Mouse (Mus musculus): ENCODE measurements around the gene Irak3. TPM values are rescaled to one million over a fixed set of nuclear protein-coding genes. Genes with fewer than 3 reads are reported as not detected.

Irak3 gene
- total and polyA plus RNA-seq, 3 experiments, result 0.01 to 0.16 TPM; not detected in 1

- Histone ChIP-seq H3K4me1 (ENCODE audit: insufficient read depth, low read depth, low read length) (peaks cover 30% of the 10 kb centered on the region), H3K36me3 (replicated peaks) (peaks cover 4% of the 10 kb centered on the region), H3K27me3 (ENCODE audit: insufficient read depth, low read length) (no peaks in the 10 kb centered on the region), H3K4me3 (ENCODE audit: low read depth, low read length) (no peak overlapping the region), H3K9me3 (replicated peaks) (no peaks in the 10 kb centered on the region; the same call in 1 of the 2 replicates)
- TF ChIP-seq CTCF (IDR thresholded peaks at IDR 0.05; ENCODE audit: low read depth, low read length), result no peak
- TF ChIP-seq TAL1 (conservative IDR thresholded peaks at IDR 0.05; ENCODE audit: low read depth, low read length), result peak; percentile 30
- DNase-seq (ENCODE audit: low spot score) (no peak), ATAC-seq (ENCODE audit: extremely low read depth, insufficient number of reproducible peaks, low FRiP score, poor library complexity, severe bottlenecking) (peak; percentile 67)
These were observed 19.0 kb downstream of the Irak3 start for GRCm38 (mm10) chr10:120182887-120183286.

- H3K4me3 ChIP-seq (ENCODE audit: low read depth, low read length), result no peak overlapping the region
- TF ChIP-seq GATA1 (IDR thresholded peaks at IDR 0.05; ENCODE audit: borderline replicate concordance, low read length), result no peak
- TF ChIP-seq POLR2AphosphoS5 (IDR thresholded peaks at IDR 0.05; ENCODE audit: insufficient replicate concordance, low read depth, low read length), result no peak
- no peak for TF ChIP-seq TAL1 (conservative IDR thresholded peaks at IDR 0.05; ENCODE audit: low read depth, low read length)
- TF ChIP-seq GATA2 (IDR thresholded peaks at IDR 0.05; ENCODE audit: borderline replicate concordance, low read depth, low read length), result no peak
- TF ChIP-seq CTCF (IDR thresholded peaks at IDR 0.05; ENCODE audit: low read depth, low read length), result no peak
- no peak for ATAC-seq (ENCODE audit: extremely low read depth, insufficient number of reproducible peaks, low FRiP score, poor library complexity, severe bottlenecking)
- H3K9me3 ChIP-seq (replicated peaks), result peaks cover 3% of the 10 kb centered on the region; the same call in 1 of the 2 replicates
- H3K36me3 ChIP-seq (replicated peaks), result peaks cover 38% of the 10 kb centered on the region
- peaks cover 27% of the 10 kb centered on the region for H3K4me1 ChIP-seq (ENCODE audit: insufficient read depth, low read depth, low read length)
- no peak for DNase-seq (ENCODE audit: low spot score)
- no peaks in the 10 kb centered on the region for H3K27me3 ChIP-seq (ENCODE audit: insufficient read depth, low read length)
These were observed 27.7 kb downstream of the Irak3 start for GRCm38 (mm10) chr10:120174192-120174705.

DNA sequence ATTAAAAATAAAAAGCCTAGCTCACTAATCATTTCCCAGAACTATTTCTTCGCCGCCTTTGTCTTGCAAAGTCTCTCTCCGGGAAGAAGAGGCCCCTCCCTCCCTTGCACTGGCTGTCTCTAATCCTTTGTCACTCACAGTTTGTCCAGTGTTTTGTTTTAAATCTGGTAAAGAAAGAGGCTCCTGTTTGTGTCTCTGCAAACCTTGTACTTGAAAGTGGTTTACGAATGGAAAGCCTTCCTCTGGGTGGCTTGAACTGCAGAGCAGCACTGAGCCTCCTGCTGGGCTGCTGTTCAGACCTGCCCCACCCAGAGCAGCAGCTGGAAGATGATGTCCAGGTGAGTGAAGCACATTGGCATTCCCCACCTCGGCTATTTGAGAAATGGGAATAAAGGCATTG lies 30.6 kb downstream of the Irak3 start:
- H3K9me3 ChIP-seq (replicated peaks), result peaks cover 3% of the 10 kb centered on the region; the same call in 1 of the 2 replicates
- H3K4me3 ChIP-seq (ENCODE audit: low read depth, low read length), result no peak overlapping the region
- TF ChIP-seq TAL1 (conservative IDR thresholded peaks at IDR 0.05; ENCODE audit: low read depth, low read length), result no peak
- no peak for TF ChIP-seq POLR2AphosphoS5 (IDR thresholded peaks at IDR 0.05; ENCODE audit: insufficient replicate concordance, low read depth, low read length)
- TF ChIP-seq GATA1 (IDR thresholded peaks at IDR 0.05; ENCODE audit: borderline replicate concordance, low read length), result no peak
- TF ChIP-seq GATA2 (IDR thresholded peaks at IDR 0.05; ENCODE audit: borderline replicate concordance, low read depth, low read length), result no peak
- TF ChIP-seq CTCF (IDR thresholded peaks at IDR 0.05; ENCODE audit: low read depth, low read length), result no peak
- H3K36me3 ChIP-seq (replicated peaks), result peaks cover 39% of the 10 kb centered on the region
- DNase-seq (ENCODE audit: low spot score) (no peak), ATAC-seq (ENCODE audit: extremely low read depth, insufficient number of reproducible peaks, low FRiP score, poor library complexity, severe bottlenecking) (no peak)
- H3K27me3 ChIP-seq (ENCODE audit: insufficient read depth, low read length), result no peaks in the 10 kb centered on the region
- H3K4me1 ChIP-seq (ENCODE audit: insufficient read depth, low read depth, low read length), result peaks cover 46% of the 10 kb centered on the region

- H3K4me3 ChIP-seq (ENCODE audit: low read depth, low read length), result no peak overlapping the region
- no peaks in the 10 kb centered on the region for H3K27me3 ChIP-seq (ENCODE audit: insufficient read depth, low read length)
- TF ChIP-seq TAL1 (conservative IDR thresholded peaks at IDR 0.05; ENCODE audit: low read depth, low read length), result no peak
- no peak for TF ChIP-seq POLR2AphosphoS5 (IDR thresholded peaks at IDR 0.05; ENCODE audit: insufficient replicate concordance, low read depth, low read length)
- TF ChIP-seq GATA2 (IDR thresholded peaks at IDR 0.05; ENCODE audit: borderline replicate concordance, low read depth, low read length), result no peak
- TF ChIP-seq CTCF (IDR thresholded peaks at IDR 0.05; ENCODE audit: low read depth, low read length), result no peak
- TF ChIP-seq GATA1 (IDR thresholded peaks at IDR 0.05; ENCODE audit: borderline replicate concordance, low read length), result no peak
- DNase-seq (ENCODE audit: low spot score) (no peak), ATAC-seq (ENCODE audit: extremely low read depth, insufficient number of reproducible peaks, low FRiP score, poor library complexity, severe bottlenecking) (no peak)
- peaks cover 3% of the 10 kb centered on the region; the same call in 1 of the 2 replicates for H3K9me3 ChIP-seq (replicated peaks)
- H3K36me3 ChIP-seq (replicated peaks), result peaks cover 42% of the 10 kb centered on the region
- peaks cover 54% of the 10 kb centered on the region for H3K4me1 ChIP-seq (ENCODE audit: insufficient read depth, low read depth, low read length)
These were observed 31.7 kb downstream of the Irak3 start for GRCm38 (mm10) chr10:120170277-120170676.

- TF ChIP-seq GATA2 (IDR thresholded peaks at IDR 0.05; ENCODE audit: borderline replicate concordance, low read depth, low read length) (no peak), GATA1 (IDR thresholded peaks at IDR 0.05; ENCODE audit: borderline replicate concordance, low read length) (no peak), CTCF (IDR thresholded peaks at IDR 0.05; ENCODE audit: low read depth, low read length) (no peak), TAL1 (conservative IDR thresholded peaks at IDR 0.05; ENCODE audit: low read depth, low read length) (no peak), POLR2AphosphoS5 (IDR thresholded peaks at IDR 0.05; ENCODE audit: insufficient replicate concordance, low read depth, low read length) (no peak)
- DNase-seq (ENCODE audit: low spot score) (no peak), ATAC-seq (ENCODE audit: extremely low read depth, insufficient number of reproducible peaks, low FRiP score, poor library complexity, severe bottlenecking) (no peak)
- H3K9me3 ChIP-seq (replicated peaks), result peaks cover 3% of the 10 kb centered on the region; the same call in 1 of the 2 replicates
- no peaks in the 10 kb centered on the region for H3K27me3 ChIP-seq (ENCODE audit: insufficient read depth, low read length)
- H3K4me3 ChIP-seq (ENCODE audit: low read depth, low read length), result no peak overlapping the region
- peaks cover 58% of the 10 kb centered on the region for H3K4me1 ChIP-seq (ENCODE audit: insufficient read depth, low read depth, low read length)
- H3K36me3 ChIP-seq (replicated peaks), result peaks cover 45% of the 10 kb centered on the region
These were observed 32.1 kb downstream of the Irak3 start for GRCm38 (mm10) chr10:120169841-120170240.

DNA sequence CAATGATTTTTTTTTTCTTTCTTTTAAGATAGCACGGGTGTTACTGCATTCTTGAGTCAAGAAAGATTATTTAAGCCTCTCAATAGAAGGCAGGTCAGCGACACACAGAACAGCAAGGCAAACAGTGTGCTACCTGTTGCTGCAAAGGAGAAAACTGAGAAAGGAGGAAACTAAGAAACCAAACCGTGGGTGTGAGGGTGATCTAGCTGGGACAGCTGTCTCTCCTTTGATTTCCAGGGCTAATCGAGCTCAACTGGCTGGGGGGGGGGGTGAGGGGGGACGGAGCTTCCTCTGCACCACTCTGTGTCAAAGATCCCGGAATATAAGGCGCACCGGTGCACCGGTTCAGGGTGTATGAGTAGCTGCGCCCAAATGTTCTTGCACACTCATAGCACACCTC lies 32.9 kb downstream of the Irak3 start:
- DNase-seq (ENCODE audit: low spot score), result peak; percentile 19
- H3K27me3 ChIP-seq (ENCODE audit: insufficient read depth, low read length), result no peaks in the 10 kb centered on the region
- H3K36me3 ChIP-seq (replicated peaks), result peaks cover 46% of the 10 kb centered on the region
- no peak; the same call in 1 of the 2 replicates for TF ChIP-seq TAL1 (conservative IDR thresholded peaks at IDR 0.05; ENCODE audit: low read depth, low read length)
- TF ChIP-seq GATA2 (IDR thresholded peaks at IDR 0.05; ENCODE audit: borderline replicate concordance, low read depth, low read length), result no peak
- no peak for TF ChIP-seq CTCF (IDR thresholded peaks at IDR 0.05; ENCODE audit: low read depth, low read length)
- no peak for TF ChIP-seq GATA1 (IDR thresholded peaks at IDR 0.05; ENCODE audit: borderline replicate concordance, low read length)
- no peak for TF ChIP-seq POLR2AphosphoS5 (IDR thresholded peaks at IDR 0.05; ENCODE audit: insufficient replicate concordance, low read depth, low read length)
- ATAC-seq (ENCODE audit: extremely low read depth, insufficient number of reproducible peaks, low FRiP score, poor library complexity, severe bottlenecking), result no peak
- H3K4me3 ChIP-seq (ENCODE audit: low read depth, low read length), result peak overlapping the region; percentile 41; the same call in 1 of the 2 replicates
- peaks cover 61% of the 10 kb centered on the region for H3K4me1 ChIP-seq (ENCODE audit: insufficient read depth, low read depth, low read length)
- peaks cover 3% of the 10 kb centered on the region; the same call in 1 of the 2 replicates for H3K9me3 ChIP-seq (replicated peaks)
